Mouse (Mus musculus) mouse trophoblast stem cell (cell line): Measurements from ENCODE around the gene Gm40460.
"Not testable (repeated sequence)": the region's sequence is repeated elsewhere in the genome, so short reads cannot be mapped to it uniquely, and the experiment has no call there.

Source experiments
- in situ Hi-C, 2 experiments: fragments of 300-500 bp; cut with MseI, MboI; formaldehyde crosslinking; loops; 2 replicates in 1 of 2; 3 replicates in 1 of 2; pipeline ENCODE4 v1.15.1; 2025

The Gm40460 gene

DNA sequence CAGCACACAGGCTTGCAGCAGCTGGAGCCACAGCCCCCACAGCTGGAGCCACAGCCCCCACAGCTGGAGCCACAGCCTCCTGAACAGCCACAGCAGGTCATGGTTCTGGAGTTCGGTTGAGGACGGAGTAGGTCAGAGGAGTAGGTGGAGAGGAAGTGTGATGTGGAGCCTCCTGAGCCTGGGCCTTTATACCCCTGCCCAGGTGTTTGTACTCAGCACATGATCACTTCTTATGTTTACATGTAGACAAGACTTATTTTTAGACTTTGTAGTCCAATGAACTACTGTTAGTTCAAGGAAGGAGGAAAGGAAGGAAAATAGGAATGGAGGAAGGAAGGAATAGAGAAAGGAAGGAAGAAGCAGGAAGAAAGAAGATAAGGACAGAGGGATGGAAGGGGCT, at the start of gene Gm40460:
Gene Gm40460 (minus strand): TSS at position 101 of the 400 bp plus-strand sequence.
- in situ Hi-C loops, result loop anchor here in 1 of 2 experiments (10.0 kb wide), 1 partner anchor 96 kb away; the partner anchor contains the start of gene Gm45337

GRCm38 (mm10) chr7:142285910-142286612, 45.2 kb upstream of the Gm40460 start:
- in situ Hi-C loops, result not testable (repeated sequence)

GRCm38 (mm10) chr7:142285130-142285835, 44.4 kb upstream of the Gm40460 start:
- in situ Hi-C loops, result no loop called here

- in situ Hi-C loops, result no loop called here
Measured at GRCm38 (mm10) chr7:142284615-142285080, 43.8 kb upstream of the Gm40460 start.

DNA sequence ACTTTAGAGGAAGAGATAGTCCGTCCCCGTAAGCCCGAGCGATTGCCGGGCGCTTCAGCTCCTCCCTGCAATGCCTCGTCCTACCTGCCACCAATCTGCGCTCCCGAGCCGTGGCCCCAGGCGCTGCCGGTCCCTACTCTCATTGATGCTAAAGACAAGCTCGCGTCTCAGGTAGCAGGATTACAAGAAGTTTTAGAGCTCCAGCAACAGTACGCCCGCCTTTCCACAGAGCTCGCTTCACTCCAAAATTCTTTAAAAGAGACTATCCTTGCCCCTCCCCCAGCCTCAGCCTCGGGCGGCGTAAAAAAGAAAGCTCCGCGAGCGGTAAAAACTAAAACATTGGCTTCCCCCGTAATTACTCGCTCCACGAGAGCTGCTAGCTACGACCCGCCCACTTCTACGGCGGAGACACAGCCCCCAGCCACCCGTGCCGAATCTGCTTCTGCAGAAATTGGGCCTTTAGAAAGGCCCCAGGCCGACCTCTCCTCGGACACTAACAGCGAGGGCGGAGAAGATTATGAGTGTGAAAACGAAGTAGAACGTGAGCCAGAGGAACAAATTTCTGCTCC, 43.2 kb upstream of the Gm40460 start:
- in situ Hi-C loops, result no loop called here

DNA sequence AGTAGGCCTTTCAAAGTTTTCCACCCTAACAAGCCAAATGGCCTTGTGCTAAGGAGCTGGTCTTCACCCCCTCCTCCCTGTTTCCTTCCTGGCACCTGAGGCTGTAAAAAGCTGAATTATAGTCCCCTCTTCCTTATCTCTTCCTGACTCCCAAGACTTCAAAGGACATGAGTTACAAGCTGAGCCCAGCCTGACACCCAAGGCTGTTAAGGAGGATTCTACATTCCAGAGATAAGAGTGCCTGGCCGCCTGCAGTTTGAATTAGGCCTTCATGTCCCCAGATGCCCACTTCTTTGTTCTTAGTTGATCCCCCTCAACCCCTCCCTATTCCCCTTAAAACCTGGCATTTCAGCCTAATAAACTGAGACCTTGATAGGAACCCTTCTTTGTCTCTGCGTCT, 42.0 kb upstream of the Gm40460 start:
- in situ Hi-C loops, result not testable (repeated sequence)

GRCm38 (mm10) chr7:142279291-142279690, 38.4 kb upstream of the Gm40460 start:
- in situ Hi-C loops, result not testable (repeated sequence)

GRCm38 (mm10) chr7:142278183-142278582, 37.3 kb upstream of the Gm40460 start:
- in situ Hi-C loops, result not testable (repeated sequence)

- in situ Hi-C loops, result not testable (repeated sequence)
Measured at GRCm38 (mm10) chr7:142274263-142274662, 33.4 kb upstream of the Gm40460 start, which contains the start of gene Gm4559. TSS of gene Gm4559 (minus strand) at chr7:142274363.

GRCm38 (mm10) chr7:142258254-142258653, 17.4 kb upstream of the Gm40460 start, which contains the start of gene Gm2431:
TSS of gene Gm2431 (minus strand) at chr7:142258354.
- in situ Hi-C loops, result not testable (repeated sequence)

DNA sequence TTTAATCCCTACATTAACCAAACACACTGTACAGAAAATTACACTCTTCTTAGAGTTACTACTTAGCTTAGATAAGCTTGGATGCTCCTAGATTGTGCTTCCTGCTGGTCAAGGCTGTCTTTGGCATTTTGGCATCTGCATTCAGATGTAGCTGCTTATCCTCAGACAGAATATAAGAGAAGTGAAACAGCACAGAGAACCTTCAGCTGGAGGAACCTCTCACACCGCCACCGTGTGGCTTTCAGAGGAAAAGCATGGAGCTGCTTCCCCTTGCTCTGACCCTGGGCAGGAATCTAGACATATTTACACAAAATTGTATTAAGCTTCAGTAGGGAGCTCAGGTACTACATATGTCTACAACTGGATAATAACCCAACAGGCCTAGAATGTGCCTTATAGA, 14.6 kb upstream of the Gm40460 start:
- in situ Hi-C loops, result no loop called here

- in situ Hi-C loops, result loop anchor here in 1 of 2 experiments (10.0 kb wide), 1 partner anchor 105 kb away; the partner anchor contains the start of gene Gm45337
Measured at GRCm38 (mm10) chr7:142249824-142250223, 8.9 kb upstream of the Gm40460 start.

DNA sequence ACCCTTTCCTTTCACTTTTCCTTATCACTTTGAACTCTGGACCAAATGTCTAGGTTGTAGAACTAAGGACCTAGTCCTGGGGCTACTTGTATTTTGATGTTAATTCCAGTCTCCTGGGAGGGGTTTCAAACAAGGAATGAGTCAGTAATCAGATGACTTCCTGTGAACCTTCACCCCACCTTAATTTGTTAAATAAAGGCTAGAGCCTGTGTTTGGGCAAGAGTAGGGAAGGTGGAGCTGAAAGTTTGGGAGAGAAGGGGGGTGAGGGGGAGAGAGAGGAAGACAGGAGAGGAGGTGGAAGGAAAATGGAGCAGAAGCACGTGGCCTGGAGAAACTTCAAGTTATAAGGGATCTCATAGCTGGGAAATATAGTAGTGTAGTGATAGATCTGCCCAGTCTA, 9.3 kb downstream of the Gm40460 start:
- in situ Hi-C loops, result no loop called here

DNA sequence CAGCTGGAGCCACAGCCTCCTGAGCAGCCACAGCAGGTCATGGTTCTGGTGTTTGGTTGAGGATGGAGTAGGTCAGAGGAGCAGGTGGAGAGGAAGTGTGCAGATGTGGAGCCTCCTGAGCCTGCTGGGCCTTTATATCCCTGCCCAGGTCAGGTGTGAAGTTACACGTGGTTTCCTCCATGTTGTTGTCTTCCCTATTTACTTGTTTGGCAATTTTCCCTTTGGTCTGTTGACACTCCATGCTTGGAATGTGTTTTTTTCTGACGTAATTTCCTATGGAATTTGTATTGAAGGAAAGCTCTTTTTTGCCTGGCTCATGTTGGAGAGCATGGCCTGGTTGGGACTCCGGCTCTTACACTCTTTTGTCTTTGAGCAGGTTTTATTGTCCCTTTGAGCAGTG, 11.0 kb downstream of the Gm40460 start, which contains the start of gene Krtap5-5:
Gene Krtap5-5 (minus strand): TSS at position 101 of the 400 bp plus-strand sequence.
- in situ Hi-C loops, result not testable (repeated sequence)

DNA sequence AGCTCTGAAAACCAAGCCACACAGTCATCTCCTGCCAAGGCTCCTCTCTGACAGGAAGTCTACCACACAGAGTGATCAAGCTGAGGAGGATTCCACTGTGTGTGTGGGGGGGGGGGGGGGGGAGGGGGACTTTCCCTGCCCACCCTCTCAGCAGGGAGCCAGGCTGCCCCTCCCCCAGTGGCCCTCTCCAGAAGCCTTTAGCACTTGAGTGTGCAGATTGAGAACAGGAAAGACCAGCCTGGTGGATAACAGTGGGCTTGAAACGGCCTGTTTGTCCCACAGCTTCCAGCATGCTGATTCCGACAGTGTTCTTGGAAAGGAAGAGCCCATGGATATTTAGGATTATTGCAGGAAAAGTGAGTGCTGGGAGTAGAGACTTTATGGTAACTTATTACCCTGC, 16.4 kb downstream of the Gm40460 start:
- in situ Hi-C loops, result no loop called here

DNA sequence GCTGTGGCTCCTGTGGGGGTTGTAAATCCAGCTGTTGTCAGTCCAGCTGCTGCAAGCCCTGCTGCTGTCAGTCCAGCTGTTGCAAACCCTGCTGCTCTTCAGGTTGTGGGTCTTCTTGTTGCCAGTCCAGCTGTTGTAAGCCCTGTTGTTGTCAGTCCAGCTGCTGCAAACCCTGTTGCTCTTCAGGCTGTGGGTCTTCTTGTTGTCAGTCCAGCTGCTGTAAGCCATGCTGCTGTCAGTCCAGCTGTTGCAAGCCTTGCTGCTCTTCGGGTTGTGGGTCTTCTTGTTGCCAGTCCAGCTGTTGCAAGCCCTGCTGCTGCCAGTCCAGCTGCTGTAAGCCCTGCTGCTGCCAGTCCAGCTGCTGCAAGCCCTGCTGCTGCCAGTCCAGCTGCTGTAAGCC, 28.7 kb downstream of the Gm40460 start:
- in situ Hi-C loops, result not testable (repeated sequence)

GRCm38 (mm10) chr7:142211559-142211958, 29.3 kb downstream of the Gm40460 start, which contains the start of gene Gm7579:
TSS of gene Gm7579 (plus strand) at chr7:142211859.
- in situ Hi-C loops, result no loop called here

GRCm38 (mm10) chr7:142206891-142207290, 34.0 kb downstream of the Gm40460 start:
- in situ Hi-C loops, result not testable (repeated sequence)

DNA sequence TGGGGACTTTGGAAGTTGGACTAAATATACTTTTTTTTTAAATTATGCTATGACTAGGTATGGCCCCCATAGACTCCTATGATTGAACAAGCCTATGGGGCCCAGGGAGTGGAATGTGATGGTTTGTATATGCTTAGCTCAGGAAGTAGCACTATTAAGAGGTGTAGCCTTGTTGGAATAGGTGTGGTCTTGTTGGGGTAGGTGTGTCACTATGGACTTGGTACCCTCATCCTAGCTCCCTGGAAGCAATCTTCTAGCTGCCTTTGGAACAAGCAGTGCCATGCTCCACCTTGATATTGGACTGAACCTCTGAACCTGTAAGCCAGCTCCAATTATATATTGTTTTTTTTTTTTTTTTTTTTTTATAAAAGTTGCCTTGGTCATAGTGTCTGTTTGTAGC, 35.4 kb downstream of the Gm40460 start:
- in situ Hi-C loops, result no loop called here

DNA sequence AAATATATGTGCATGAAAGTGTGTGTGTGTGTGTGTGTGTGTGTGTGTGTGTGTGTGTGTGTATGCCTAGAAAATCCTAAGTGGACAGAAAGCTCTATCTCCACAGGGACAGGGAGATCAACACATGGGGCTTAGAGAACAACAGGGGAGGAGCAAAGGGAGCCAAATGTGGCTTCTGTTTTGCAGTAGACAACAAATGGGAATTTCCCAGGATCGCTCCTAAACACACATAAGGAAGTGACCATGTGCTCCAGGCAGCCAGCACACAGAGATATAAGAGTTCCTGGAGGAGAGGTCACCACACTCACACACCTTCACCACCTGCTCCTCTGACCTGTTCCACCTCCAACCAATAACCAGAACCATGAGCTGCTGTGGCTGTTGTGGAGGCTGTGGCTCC, 39.8 kb downstream of the Gm40460 start, which contains the start of gene Krtap5-3:
Gene Krtap5-3 (plus strand): TSS at position 301 of the 400 bp plus-strand sequence.
- in situ Hi-C loops, result no loop called here

- in situ Hi-C loops, result no loop called here
Measured at GRCm38 (mm10) chr7:142198748-142199147, 42.1 kb downstream of the Gm40460 start.
